Mouse (Mus musculus) testis, adult 2 months (tissue): ENCODE results near the gene Fscn2. TPM values are rescaled to one million over a fixed set of nuclear protein-coding genes. Genes with fewer than 3 reads are reported as not detected.

ENCODE experiments used
- H3K27ac ChIP-seq: fragments of 200-500 bp; 2 replicates; pipeline ENCODE4 v1.5.1; 2012; ENCODE audit warnings: low read depth, low read length; ENCODE audit not compliant: control insufficient read depth, insufficient read depth
- H3K27me3 ChIP-seq: fragments of 200-500 bp; 2 replicates; pipeline ENCODE4 v1.6.1; 2012; ENCODE audit warnings: mild to moderate bottlenecking, low read length, moderate library complexity; ENCODE audit not compliant: control insufficient read depth, insufficient read depth
- H3K36me3 ChIP-seq: fragments of 200-500 bp; 2 replicates; pipeline ENCODE4 v1.6.1; 2012; ENCODE audit warnings: mild to moderate bottlenecking, low read length; ENCODE audit not compliant: control insufficient read depth, insufficient read depth
- H3K4me1 ChIP-seq: fragments of 200-500 bp; 2 replicates; pipeline ENCODE4 v1.6.1; 2012; ENCODE audit warnings: low read length; ENCODE audit not compliant: control insufficient read depth, insufficient read depth
- H3K4me3 ChIP-seq: fragments of 200-500 bp; 2 replicates; pipeline ENCODE4 v1.5.1; 2012; ENCODE audit warnings: low read depth, mild to moderate bottlenecking, low read length, moderate library complexity, mixed read lengths; ENCODE audit not compliant: control insufficient read depth
- CTCF ChIP-seq: fragments of 200-500 bp; IDR thresholded peaks from 2 replicates; pipeline ENCODE4 v1.5.1; 2012; ENCODE audit warnings: low read depth, mild to moderate bottlenecking, inconsistent platforms, low read length, moderate library complexity; ENCODE audit not compliant: control insufficient read depth, insufficient read depth, insufficient replicate concordance
- POLR2A ChIP-seq: fragments of 200-500 bp; IDR thresholded peaks from 2 replicates; pipeline ENCODE4 v1.6.1; 2012; ENCODE audit warnings: low read depth, mild to moderate bottlenecking, inconsistent platforms, low read length, moderate library complexity; ENCODE audit not compliant: control insufficient read depth
- polyA plus RNA-seq: library from polyadenylated mRNA; depleted of rRNA; stranded (reverse); fragments of >200 nt; gene quantifications from 2 replicates; pipeline ENCODE4 v1.2.3, GENCODE M21; 2012

Gene Fscn2
- polyA plus RNA-seq, 1 experiment: 2.1 TPM

- peak overlapping the region; percentile 89 for H3K27ac ChIP-seq
- H3K4me1 ChIP-seq: peaks cover 17% of the 10 kb centered on the region
- H3K36me3 ChIP-seq: no peaks in the 10 kb centered on the region; the same call in none of the 2 replicates
- TF ChIP-seq CTCF (no peak), POLR2A (no peak)
- H3K27me3 ChIP-seq: no peaks in the 10 kb centered on the region
- peak overlapping the region; percentile 96 for H3K4me3 ChIP-seq
Observed at GRCm38 (mm10) chr11:120378031-120378610, 16.8 kb downstream of the Fscn2 start.

GRCm38 (mm10) chr11:120378611-120379540 lies 17.5 kb downstream of the Fscn2 start, which contains the start of gene Faap100:
Gene Faap100, minus strand, starts transcription at chr11:120378764.
- Histone ChIP-seq H3K27me3 (no peaks in the 10 kb centered on the region), H3K4me3 (peak within 1 kb of the TSS; percentile 96), H3K36me3 (no peaks in the 10 kb centered on the region; the same call in none of the 2 replicates), H3K4me1 (peaks cover 17% of the 10 kb centered on the region), H3K27ac (peak within 1 kb of the TSS; percentile 89)
- peak; percentile 60 for TF ChIP-seq CTCF
- TF ChIP-seq POLR2A: peak; percentile 73

GRCm38 (mm10) chr11:120380271-120380670 lies 18.9 kb downstream of the Fscn2 start:
- TF ChIP-seq CTCF (no peak), POLR2A (no peak)
- no peak overlapping the region for H3K4me3 ChIP-seq
- no peak overlapping the region for H3K27ac ChIP-seq
- peaks cover 17% of the 10 kb centered on the region for H3K4me1 ChIP-seq
- H3K27me3 ChIP-seq: no peaks in the 10 kb centered on the region
- no peaks in the 10 kb centered on the region; the same call in none of the 2 replicates for H3K36me3 ChIP-seq

- Histone ChIP-seq H3K4me3 (no peak overlapping the region), H3K27me3 (no peaks in the 10 kb centered on the region), H3K36me3 (no peaks in the 10 kb centered on the region; the same call in none of the 2 replicates), H3K27ac (no peak overlapping the region), H3K4me1 (peaks cover 17% of the 10 kb centered on the region)
- no peak for TF ChIP-seq POLR2A
Observed at GRCm38 (mm10) chr11:120381157-120381556, 19.8 kb downstream of the Fscn2 start.

- Histone ChIP-seq H3K27ac (no peak overlapping the region), H3K36me3 (no peaks in the 10 kb centered on the region; the same call in none of the 2 replicates), H3K4me3 (no peak overlapping the region), H3K4me1 (peaks cover 12% of the 10 kb centered on the region), H3K27me3 (no peaks in the 10 kb centered on the region)
- TF ChIP-seq POLR2A (no peak), CTCF (no peak)
Observed at GRCm38 (mm10) chr11:120382509-120382908, 21.2 kb downstream of the Fscn2 start.

GRCm38 (mm10) chr11:120386632-120387031 lies 25.3 kb downstream of the Fscn2 start:
- H3K4me1 ChIP-seq: no peaks in the 10 kb centered on the region
- no peak for TF ChIP-seq CTCF
- no peak for TF ChIP-seq POLR2A
- no peaks in the 10 kb centered on the region for H3K27me3 ChIP-seq
- H3K27ac ChIP-seq: no peak overlapping the region; the same call in 1 of the 2 replicates
- H3K36me3 ChIP-seq: peaks cover 4% of the 10 kb centered on the region
- H3K4me3 ChIP-seq: no peak overlapping the region

GRCm38 (mm10) chr11:120387157-120387556 lies 25.8 kb downstream of the Fscn2 start:
- H3K36me3 ChIP-seq: peaks cover 4% of the 10 kb centered on the region
- no peak overlapping the region for H3K4me3 ChIP-seq
- no peaks in the 10 kb centered on the region for H3K27me3 ChIP-seq
- no peak for TF ChIP-seq CTCF
- no peak for TF ChIP-seq POLR2A
- H3K4me1 ChIP-seq: no peaks in the 10 kb centered on the region
- H3K27ac ChIP-seq: no peak overlapping the region
